Mouse (Mus musculus): ENCODE data around the gene Nfkb2.

GRCm38 (mm10) chr19:46284686-46285085, 19.4 kb upstream of the Nfkb2 start:
- TF ChIP-seq NELFE (IDR thresholded peaks at IDR 0.05; ENCODE audit: low read depth, low read length) (no peak), RCOR1 (IDR thresholded peaks at IDR 0.05; ENCODE audit: low read depth, low read length) (no peak), CTCF (IDR thresholded peaks at IDR 0.05 in 2 of 3, conservative IDR thresholded peaks at IDR 0.05 in 1 of 3; ENCODE audit: control insufficient read depth in 1 of 3, insufficient read depth in 1 of 3, low read depth in 2 of 3, low read length in 3 of 3, poor library complexity in 1 of 3, severe bottlenecking in 1 of 3) (no peak), BHLHE40 (IDR thresholded peaks at IDR 0.05; ENCODE audit: borderline replicate concordance, low read depth, low read length) (no peak), TAL1 (IDR thresholded peaks at IDR 0.05; ENCODE audit: low read length) (no peak), ZNF384 (IDR thresholded peaks at IDR 0.05; ENCODE audit: low read depth, low read length) (no peak), POLR2A (IDR thresholded peaks at IDR 0.05; ENCODE audit: control insufficient read depth in 1 of 2, insufficient read depth in 1 of 2, low read depth in 1 of 2, low read length in 2 of 2, poor library complexity in 1 of 2) (no peak), USF1 (IDR thresholded peaks at IDR 0.05; ENCODE audit: low read depth, low read length) (no peak), EP300 (IDR thresholded peaks at IDR 0.05; ENCODE audit: low read depth in 1 of 2, low read length in 2 of 2) (no peak), HCFC1 (IDR thresholded peaks at IDR 0.05; ENCODE audit: low read depth, low read length) (no peak), RAD21 (IDR thresholded peaks at IDR 0.05; ENCODE audit: low read depth, low read length) (no peak), E2F4 (IDR thresholded peaks at IDR 0.05; ENCODE audit: borderline replicate concordance, low read depth, low read length) (no peak)

All from MEL (cell line).